Mouse (Mus musculus) kidney, adult 2 months (tissue): ENCODE results near the gene Tbxas1. TPM values are rescaled to one million over a fixed set of nuclear protein-coding genes. Genes with fewer than 3 reads are reported as not detected.
A peak's percentile ranks its signal among the peaks of the same experiment; 100 is the strongest.

Experiments used
- DNase-seq: peaks from one replicate; pipeline ENCODE4 v3.0.0; 2021
- H3K27ac ChIP-seq: fragments of 200-500 bp; 2 replicates; pipeline ENCODE4 v1.5.1; 2012; ENCODE audit warnings: low read depth, low read length, control low read depth, inconsistent platforms; ENCODE audit not compliant: insufficient read depth
- H3K27me3 ChIP-seq: fragments of 200-500 bp; replicated peaks from 2 replicates; pipeline ENCODE4 v1.6.1; 2012; ENCODE audit warnings: mild to moderate bottlenecking, moderate library complexity, low read length, inconsistent platforms; ENCODE audit not compliant: control insufficient read depth, insufficient read depth
- H3K36me3 ChIP-seq: fragments of 200-500 bp; 2 replicates; pipeline ENCODE4 v1.6.1; 2012; ENCODE audit warnings: mild to moderate bottlenecking, moderate library complexity, low read length, inconsistent platforms; ENCODE audit not compliant: control insufficient read depth, insufficient read depth
- H3K4me1 ChIP-seq: fragments of 200-500 bp; 2 replicates; pipeline ENCODE4 v1.6.1; 2011; ENCODE audit warnings: low read length; ENCODE audit not compliant: control insufficient read depth, insufficient read depth
- H3K4me3 ChIP-seq: fragments of 200-500 bp; 2 replicates; pipeline ENCODE4 v1.5.1; 2011; ENCODE audit warnings: mild to moderate bottlenecking, low read depth, low read length, control low read depth; ENCODE audit not compliant: insufficient read depth
- CTCF ChIP-seq: fragments of 200-500 bp; conservative IDR thresholded peaks from 2 replicates; pipeline ENCODE4 v1.5.1; 2011; ENCODE audit warnings: low read depth, mild to moderate bottlenecking, control low read depth, low read length, moderate library complexity, mixed read lengths; ENCODE audit not compliant: insufficient read depth, insufficient read length
- POLR2A ChIP-seq: fragments of 200-500 bp; IDR thresholded peaks from one replicate; pipeline ENCODE4 v1.6.1; 2011; ENCODE audit warnings: low read depth, low read length, control low read depth
- WGBS: fragments of 180-500 bp; shearing (Covaris S2); methylation state at CpG from one replicate; pipeline ENCODE4 v1.1.7; 2018; 5-methylcytosine and 5-hydroxymethylcytosine counted together
- polyA plus RNA-seq: library from polyadenylated mRNA; depleted of rRNA; stranded (reverse); fragments of >200 nt; gene quantifications from 2 replicates; pipeline ENCODE4 v1.2.3, GENCODE M21; 2012

The Tbxas1 gene
- polyA plus RNA-seq, 1 experiment, result 19.5 TPM

- Histone ChIP-seq H3K4me3 (no peak overlapping the region), H3K4me1 (peaks cover 6% of the 10 kb centered on the region), H3K27ac (no peak overlapping the region), H3K27me3 (no peaks in the 10 kb centered on the region), H3K36me3 (no peaks in the 10 kb centered on the region)
- no peak for DNase-seq
- TF ChIP-seq CTCF, result no peak
- no peak for TF ChIP-seq POLR2A
- 83% methylated on average over 2 of the region's 2 CpGs for WGBS
Observed at GRCm38 (mm10) chr6:38834727-38835126, 40.5 kb upstream of the Tbxas1 start.

DNA sequence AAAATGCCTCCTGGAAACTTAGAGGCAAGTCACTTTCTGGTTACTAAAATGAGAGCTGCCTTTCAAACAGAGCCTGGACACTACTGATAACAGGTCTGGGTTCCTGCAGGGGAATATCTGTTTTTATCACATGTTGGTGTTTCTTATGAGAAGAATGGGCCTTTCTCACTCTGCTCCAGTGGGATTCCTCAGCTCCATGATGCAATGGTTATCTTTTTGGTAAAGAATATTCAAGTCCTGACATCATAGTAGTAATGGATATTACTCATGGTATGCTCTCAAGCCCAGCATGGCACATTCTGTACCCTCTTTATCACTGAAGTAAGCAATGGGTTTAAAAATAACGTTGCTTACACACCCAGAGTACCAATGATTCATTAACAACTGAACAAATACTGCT is 40.0 kb upstream of the Tbxas1 start:
- WGBS, result 57% methylated on average over 1 of the region's 1 CpGs
- no peak for DNase-seq
- no peak overlapping the region for H3K27ac ChIP-seq

DNA sequence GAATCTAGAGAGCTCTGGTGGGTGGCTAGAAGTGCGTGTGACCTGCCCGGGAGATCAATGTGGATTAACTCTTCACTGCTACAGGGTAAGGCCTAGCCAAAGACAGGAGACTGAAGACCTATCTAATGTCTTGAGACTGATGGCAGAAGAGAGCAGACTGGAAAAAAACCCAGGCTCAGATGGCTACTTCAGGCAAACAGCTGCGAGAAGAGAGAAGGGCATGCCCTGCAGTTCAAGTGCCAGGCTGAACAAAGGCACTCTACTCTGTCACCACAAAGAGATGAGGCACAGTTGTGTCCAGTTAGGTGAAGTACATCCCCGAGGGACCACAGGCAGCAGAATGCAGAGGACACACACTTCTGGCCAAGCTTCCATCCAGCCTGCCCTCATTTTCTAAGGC is 37.1 kb upstream of the Tbxas1 start:
- WGBS, result 64% methylated on average over 4 of the region's 4 CpGs
- no peak for DNase-seq
- Histone ChIP-seq H3K27me3 (no peaks in the 10 kb centered on the region), H3K27ac (no peak overlapping the region), H3K4me3 (no peak overlapping the region), H3K4me1 (peaks cover 29% of the 10 kb centered on the region), H3K36me3 (no peaks in the 10 kb centered on the region)
- TF ChIP-seq CTCF (no peak), POLR2A (no peak)

More for the DNA sequence above, 40.0 kb upstream of the Tbxas1 start:
- Histone ChIP-seq H3K4me1 (peaks cover 11% of the 10 kb centered on the region), H3K4me3 (no peak overlapping the region), H3K36me3 (no peaks in the 10 kb centered on the region), H3K27me3 (no peaks in the 10 kb centered on the region)
- TF ChIP-seq POLR2A, result no peak
- no peak for TF ChIP-seq CTCF

DNA sequence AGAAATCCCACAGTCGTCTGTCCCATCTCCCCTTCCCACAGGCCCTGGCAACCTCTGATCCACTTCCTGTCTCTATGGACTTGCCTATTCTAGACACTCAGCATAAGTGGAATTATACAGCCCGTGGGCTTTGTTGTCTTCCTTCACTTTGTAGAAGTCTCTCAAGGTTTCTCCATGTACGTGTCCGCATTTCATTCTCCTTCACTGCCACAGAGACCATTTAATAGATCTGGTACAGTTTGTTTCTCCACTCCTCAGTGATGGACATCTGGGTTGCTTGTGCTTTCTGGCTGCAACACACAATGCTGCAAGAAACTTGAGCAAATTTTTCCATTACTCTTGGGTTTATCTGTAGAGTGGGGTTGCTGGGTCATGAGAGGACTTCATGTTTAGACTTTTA is 35.3 kb upstream of the Tbxas1 start:
- H3K4me3 ChIP-seq, result no peak overlapping the region
- no peak overlapping the region for H3K27ac ChIP-seq
- H3K4me1 ChIP-seq, result peaks cover 33% of the 10 kb centered on the region
- H3K27me3 ChIP-seq, result no peaks in the 10 kb centered on the region
- WGBS, result 41% methylated on average over 4 of the region's 4 CpGs
- TF ChIP-seq POLR2A (no peak), CTCF (no peak)
- no peaks in the 10 kb centered on the region for H3K36me3 ChIP-seq
- no peak for DNase-seq

- Histone ChIP-seq H3K4me3 (no peak overlapping the region), H3K27me3 (no peaks in the 10 kb centered on the region), H3K36me3 (no peaks in the 10 kb centered on the region), H3K4me1 (peaks cover 37% of the 10 kb centered on the region), H3K27ac (no peak overlapping the region)
- DNase-seq, result no peak
- WGBS, result 53% methylated on average over 2 of the region's 2 CpGs
- TF ChIP-seq CTCF, result no peak
- no peak for TF ChIP-seq POLR2A
Observed at GRCm38 (mm10) chr6:38840380-38840779, 34.8 kb upstream of the Tbxas1 start.

DNA sequence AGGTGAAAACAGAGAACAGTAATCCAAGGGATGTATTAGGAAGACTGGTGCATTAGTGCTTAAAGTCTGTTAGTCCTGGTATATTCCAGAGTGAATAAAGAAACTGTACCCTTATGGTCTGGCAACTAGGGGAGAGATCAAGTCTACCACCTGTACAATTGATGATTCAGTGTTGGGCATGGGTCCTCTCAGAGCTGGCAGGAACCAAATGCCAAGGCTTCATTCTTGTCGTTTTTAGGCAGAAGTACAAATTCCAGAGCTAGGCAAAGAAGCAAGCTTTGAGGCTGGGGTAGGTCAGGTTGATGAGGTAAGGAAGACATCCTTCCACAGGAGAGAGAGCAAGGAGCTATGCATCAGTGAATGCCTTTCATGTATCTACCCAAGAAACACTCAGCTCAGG is 34.4 kb upstream of the Tbxas1 start:
- peaks cover 41% of the 10 kb centered on the region for H3K4me1 ChIP-seq
- no peak overlapping the region for H3K27ac ChIP-seq
- WGBS, result 31% methylated on average over 1 of the region's 1 CpGs
- H3K36me3 ChIP-seq, result no peaks in the 10 kb centered on the region
- H3K27me3 ChIP-seq, result no peaks in the 10 kb centered on the region
- DNase-seq, result no peak
- no peak overlapping the region for H3K4me3 ChIP-seq
- no peak for TF ChIP-seq CTCF

GRCm38 (mm10) chr6:38841551-38841950 is 33.7 kb upstream of the Tbxas1 start:
- H3K27ac ChIP-seq, result no peak overlapping the region
- 63% methylated on average over 3 of the region's 3 CpGs for WGBS
- H3K4me3 ChIP-seq, result no peak overlapping the region
- no peak for TF ChIP-seq CTCF
- TF ChIP-seq POLR2A, result no peak
- H3K27me3 ChIP-seq, result no peaks in the 10 kb centered on the region
- no peaks in the 10 kb centered on the region for H3K36me3 ChIP-seq
- no peak for DNase-seq
- H3K4me1 ChIP-seq, result peaks cover 46% of the 10 kb centered on the region

DNA sequence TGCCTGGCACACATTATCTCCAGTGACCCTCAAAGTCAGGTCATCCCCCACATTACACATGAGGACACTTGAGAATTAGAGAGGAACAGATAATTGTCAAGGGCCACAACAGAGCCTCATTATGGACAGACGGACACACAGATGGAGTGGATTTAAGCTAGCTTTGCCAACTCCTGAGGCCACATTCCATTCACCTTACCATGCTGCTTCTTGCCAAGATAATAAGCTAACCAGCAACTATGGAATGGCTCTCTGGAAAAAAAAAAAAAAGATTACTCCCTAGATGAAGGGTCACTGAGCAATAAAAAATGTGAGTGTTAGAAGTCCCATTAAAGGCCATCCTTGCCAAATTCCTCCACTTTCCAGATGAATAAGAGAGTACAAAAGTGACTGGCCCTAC is 30.1 kb upstream of the Tbxas1 start:
- TF ChIP-seq CTCF (no peak), POLR2A (no peak)
- WGBS, result 32% methylated on average over 1 of the region's 1 CpGs

More for the DNA sequence above, 30.1 kb upstream of the Tbxas1 start:
- peaks cover 55% of the 10 kb centered on the region for H3K4me1 ChIP-seq
- peak; percentile 64 for DNase-seq
- no peaks in the 10 kb centered on the region for H3K27me3 ChIP-seq
- H3K4me3 ChIP-seq, result no peak overlapping the region
- no peaks in the 10 kb centered on the region for H3K36me3 ChIP-seq
- peak overlapping the region; percentile 35; the same call in 1 of the 2 replicates for H3K27ac ChIP-seq
